Mouse (Mus musculus): Measurements from ENCODE around the gene Bicc1. TPM values are rescaled to one million over a fixed set of nuclear protein-coding genes. Genes with fewer than 3 reads are reported as not detected.

Bicc1 gene
- polyA plus RNA-seq, 1 experiment from 2014 or later, result 24.2 TPM

- WGBS, result 48% methylated on average over 3 of the region's 3 CpGs
- no peak overlapping the region for H3K27ac ChIP-seq (ENCODE audit: low read depth)
- DNase-seq (ENCODE audit: low spot score), result no peak
Measured at GRCm38 (mm10) chr10:71123974-71124373, 35.5 kb downstream of the Bicc1 start.

GRCm38 (mm10) chr10:71123395-71123794 lies 36.1 kb downstream of the Bicc1 start:
- H3K27ac ChIP-seq (ENCODE audit: low read depth), result no peak overlapping the region
- ATAC-seq (replicated peaks; ENCODE audit: low FRiP score, low TSS enrichment, low read depth), result no peak

More at GRCm38 (mm10) chr10:71123974-71124373, 35.5 kb downstream of the Bicc1 start:
- no peak for ATAC-seq (replicated peaks; ENCODE audit: low FRiP score, low TSS enrichment, low read depth)
- Histone ChIP-seq H3K9me3 (ENCODE audit: control insufficient read depth, low read length) (no peaks in the 10 kb centered on the region), H3K4me2 (ENCODE audit: low read length) (no peak overlapping the region), H3K4me3 (ENCODE audit: low read depth, low read length) (no peak overlapping the region), H3K4me1 (replicated peaks; ENCODE audit: control insufficient read depth, insufficient read depth, low read length) (peaks cover 15% of the 10 kb centered on the region), H3K27me3 (replicated peaks; ENCODE audit: control insufficient read depth, insufficient read depth, low read length) (no peaks in the 10 kb centered on the region), H3K36me3 (ENCODE audit: control insufficient read depth, insufficient read depth, low read length) (no peaks in the 10 kb centered on the region), H3K9ac (ENCODE audit: low read length) (no peak overlapping the region)

GRCm38 (mm10) chr10:71122480-71122879 lies 37.0 kb downstream of the Bicc1 start:
- Histone ChIP-seq H3K27ac (ENCODE audit: low read depth) (no peak overlapping the region), H3K4me2 (ENCODE audit: low read length) (no peak overlapping the region), H3K4me3 (ENCODE audit: low read depth, low read length) (no peak overlapping the region), H3K36me3 (ENCODE audit: control insufficient read depth, insufficient read depth, low read length) (no peaks in the 10 kb centered on the region), H3K27me3 (replicated peaks; ENCODE audit: control insufficient read depth, insufficient read depth, low read length) (no peaks in the 10 kb centered on the region), H3K4me1 (replicated peaks; ENCODE audit: control insufficient read depth, insufficient read depth, low read length) (peaks cover 15% of the 10 kb centered on the region), H3K9me3 (ENCODE audit: control insufficient read depth, low read length) (no peaks in the 10 kb centered on the region), H3K9ac (ENCODE audit: low read length) (no peak overlapping the region)
- DNase-seq (ENCODE audit: low spot score), result peak; percentile 48
- ATAC-seq (replicated peaks; ENCODE audit: low FRiP score, low TSS enrichment, low read depth), result no peak
- WGBS, result 73% methylated on average over 8 of the region's 8 CpGs

More at GRCm38 (mm10) chr10:71123395-71123794, 36.1 kb downstream of the Bicc1 start:
- no peaks in the 10 kb centered on the region for H3K36me3 ChIP-seq (ENCODE audit: control insufficient read depth, insufficient read depth, low read length)
- no peak overlapping the region for H3K4me3 ChIP-seq (ENCODE audit: low read depth, low read length)
- H3K4me2 ChIP-seq (ENCODE audit: low read length), result no peak overlapping the region
- no peak for DNase-seq (ENCODE audit: low spot score)
- H3K9ac ChIP-seq (ENCODE audit: low read length), result no peak overlapping the region
- WGBS, result 55% methylated on average over 4 of the region's 4 CpGs
- H3K4me1 ChIP-seq (replicated peaks; ENCODE audit: control insufficient read depth, insufficient read depth, low read length), result peaks cover 15% of the 10 kb centered on the region
- H3K9me3 ChIP-seq (ENCODE audit: control insufficient read depth, low read length), result no peaks in the 10 kb centered on the region
- H3K27me3 ChIP-seq (replicated peaks; ENCODE audit: control insufficient read depth, insufficient read depth, low read length), result no peaks in the 10 kb centered on the region

DNA sequence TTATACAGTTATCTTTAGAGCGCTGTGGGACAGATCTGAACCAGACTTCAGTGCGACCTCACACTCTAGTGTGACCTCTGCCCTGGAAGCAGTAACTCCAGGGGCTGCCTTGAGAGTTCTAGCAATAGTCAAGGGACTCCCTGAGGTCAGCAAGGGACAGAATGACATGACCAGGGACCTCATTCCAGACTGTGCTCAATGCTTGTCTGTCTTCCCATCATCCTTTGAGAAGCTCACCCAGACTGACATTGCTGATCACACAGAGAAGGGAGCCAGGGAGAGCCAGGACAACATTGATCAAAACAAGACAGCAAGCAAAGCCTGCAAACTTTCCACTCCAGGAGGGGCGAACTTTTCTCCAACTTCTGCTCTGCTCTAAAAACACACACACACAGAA lies 38.7 kb downstream of the Bicc1 start:
- no peaks in the 10 kb centered on the region for H3K9me3 ChIP-seq (ENCODE audit: control insufficient read depth, low read length)
- ATAC-seq (replicated peaks; ENCODE audit: low FRiP score, low TSS enrichment, low read depth), result no peak
- H3K4me2 ChIP-seq (ENCODE audit: low read length), result no peak overlapping the region
- H3K4me1 ChIP-seq (replicated peaks; ENCODE audit: control insufficient read depth, insufficient read depth, low read length), result peaks cover 15% of the 10 kb centered on the region
- H3K4me3 ChIP-seq (ENCODE audit: low read depth, low read length), result no peak overlapping the region
- no peak overlapping the region for H3K27ac ChIP-seq (ENCODE audit: low read depth)
- no peak overlapping the region for H3K9ac ChIP-seq (ENCODE audit: low read length)
- 75% methylated on average over 3 of the region's 3 CpGs for WGBS
- H3K36me3 ChIP-seq (ENCODE audit: control insufficient read depth, insufficient read depth, low read length), result no peaks in the 10 kb centered on the region
- H3K27me3 ChIP-seq (replicated peaks; ENCODE audit: control insufficient read depth, insufficient read depth, low read length), result no peaks in the 10 kb centered on the region
- no peak for DNase-seq (ENCODE audit: low spot score)

- Histone ChIP-seq H3K4me1 (replicated peaks; ENCODE audit: control insufficient read depth, insufficient read depth, low read length) (peaks cover 15% of the 10 kb centered on the region), H3K27ac (ENCODE audit: low read depth) (peak overlapping the region; percentile 58; the same call in 1 of the 2 replicates)
Measured at GRCm38 (mm10) chr10:71120121-71120768, 39.3 kb downstream of the Bicc1 start.

DNA sequence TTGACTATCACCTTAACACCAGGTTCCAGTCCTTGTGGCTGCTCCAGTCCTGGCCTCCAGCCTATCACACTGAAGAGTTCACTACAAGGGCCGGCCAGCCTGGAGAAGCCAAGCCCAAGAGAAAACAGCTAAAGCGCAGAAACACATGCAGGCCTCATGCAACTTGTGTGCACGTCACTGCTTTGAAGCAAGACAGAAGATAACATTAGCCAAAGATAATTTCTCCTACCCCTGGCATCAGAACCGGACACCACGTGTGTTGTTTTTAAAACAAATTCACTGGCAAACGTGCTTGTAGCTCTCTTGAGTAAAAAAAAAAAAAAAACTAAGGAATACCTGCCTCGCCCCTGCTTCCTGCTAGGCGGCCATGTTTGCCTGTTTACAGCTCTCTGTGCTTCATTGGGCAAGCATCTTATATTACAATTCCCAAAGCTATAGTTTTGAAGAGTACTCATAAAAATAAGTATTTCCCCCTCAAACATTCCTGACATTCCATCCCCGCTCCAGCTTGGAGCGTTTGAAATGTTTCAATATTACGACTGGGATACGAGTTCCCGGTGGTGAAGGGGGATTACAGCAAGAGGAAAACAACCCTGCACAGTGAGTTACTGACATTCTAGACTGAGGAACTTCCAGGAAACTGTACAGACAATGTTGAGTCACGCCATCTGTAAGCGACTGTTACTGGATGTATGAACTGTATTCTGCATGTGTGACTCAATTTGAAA lies 40.2 kb downstream of the Bicc1 start:
- no peak for DNase-seq (ENCODE audit: low spot score)
- H3K4me1 ChIP-seq (replicated peaks; ENCODE audit: control insufficient read depth, insufficient read depth, low read length), result peaks cover 15% of the 10 kb centered on the region

More at GRCm38 (mm10) chr10:71120121-71120768, 39.3 kb downstream of the Bicc1 start:
- Histone ChIP-seq H3K4me2 (ENCODE audit: low read length) (no peak overlapping the region), H3K27me3 (replicated peaks; ENCODE audit: control insufficient read depth, insufficient read depth, low read length) (no peaks in the 10 kb centered on the region), H3K4me3 (ENCODE audit: low read depth, low read length) (no peak overlapping the region), H3K9ac (ENCODE audit: low read length) (no peak overlapping the region), H3K36me3 (ENCODE audit: control insufficient read depth, insufficient read depth, low read length) (no peaks in the 10 kb centered on the region), H3K9me3 (ENCODE audit: control insufficient read depth, low read length) (no peaks in the 10 kb centered on the region)
- WGBS, result 60% methylated on average over 14 of the region's 14 CpGs
- ATAC-seq (replicated peaks; ENCODE audit: low FRiP score, low TSS enrichment, low read depth), result no peak
- no peak for DNase-seq (ENCODE audit: low spot score)

GRCm38 (mm10) chr10:71117766-71118165 lies 41.7 kb downstream of the Bicc1 start:
- no peak for ATAC-seq (replicated peaks; ENCODE audit: low FRiP score, low TSS enrichment, low read depth)
- Histone ChIP-seq H3K9me3 (ENCODE audit: control insufficient read depth, low read length) (no peaks in the 10 kb centered on the region), H3K36me3 (ENCODE audit: control insufficient read depth, insufficient read depth, low read length) (no peaks in the 10 kb centered on the region), H3K27ac (ENCODE audit: low read depth) (no peak overlapping the region), H3K27me3 (replicated peaks; ENCODE audit: control insufficient read depth, insufficient read depth, low read length) (no peaks in the 10 kb centered on the region), H3K9ac (ENCODE audit: low read length) (no peak overlapping the region), H3K4me1 (replicated peaks; ENCODE audit: control insufficient read depth, insufficient read depth, low read length) (peaks cover 15% of the 10 kb centered on the region), H3K4me3 (ENCODE audit: low read depth, low read length) (no peak overlapping the region), H3K4me2 (ENCODE audit: low read length) (no peak overlapping the region)
- 89% methylated on average over 7 of the region's 7 CpGs for WGBS
- no peak for DNase-seq (ENCODE audit: low spot score)

More for the DNA sequence above, 40.2 kb downstream of the Bicc1 start:
- Histone ChIP-seq H3K9me3 (ENCODE audit: control insufficient read depth, low read length) (no peaks in the 10 kb centered on the region), H3K27ac (ENCODE audit: low read depth) (peak overlapping the region; percentile 58), H3K4me3 (ENCODE audit: low read depth, low read length) (no peak overlapping the region), H3K36me3 (ENCODE audit: control insufficient read depth, insufficient read depth, low read length) (no peaks in the 10 kb centered on the region), H3K9ac (ENCODE audit: low read length) (no peak overlapping the region), H3K4me2 (ENCODE audit: low read length) (no peak overlapping the region), H3K27me3 (replicated peaks; ENCODE audit: control insufficient read depth, insufficient read depth, low read length) (no peaks in the 10 kb centered on the region)
- WGBS, result 41% methylated on average over 15 of the region's 15 CpGs
- ATAC-seq (replicated peaks; ENCODE audit: low FRiP score, low TSS enrichment, low read depth), result 0 out of 2 replicates have a peak, but pooled peaks have one; percentile 30

GRCm38 (mm10) chr10:71114260-71114920 lies 45.1 kb downstream of the Bicc1 start:
- WGBS, result 53% methylated on average over 10 of the region's 10 CpGs
- Histone ChIP-seq H3K9ac (ENCODE audit: low read length) (no peak overlapping the region), H3K9me3 (ENCODE audit: control insufficient read depth, low read length) (no peaks in the 10 kb centered on the region), H3K4me1 (replicated peaks; ENCODE audit: control insufficient read depth, insufficient read depth, low read length) (no peaks in the 10 kb centered on the region), H3K4me3 (ENCODE audit: low read depth, low read length) (no peak overlapping the region), H3K27ac (ENCODE audit: low read depth) (peak overlapping the region; percentile 64; the same call in 1 of the 2 replicates), H3K36me3 (ENCODE audit: control insufficient read depth, insufficient read depth, low read length) (no peaks in the 10 kb centered on the region), H3K27me3 (replicated peaks; ENCODE audit: control insufficient read depth, insufficient read depth, low read length) (no peaks in the 10 kb centered on the region), H3K4me2 (ENCODE audit: low read length) (no peak overlapping the region)
- ATAC-seq (replicated peaks; ENCODE audit: low FRiP score, low TSS enrichment, low read depth) (no peak), DNase-seq (ENCODE audit: low spot score) (no peak)
